Mouse (Mus musculus) midbrain, embryonic 14.5 days (tissue): ENCODE measurements around the gene Smim6. TPM values are rescaled to one million over a fixed set of nuclear protein-coding genes. Genes with fewer than 3 reads are reported as not detected.

Experiments used
- ATAC-seq: fragments of 200-750 bp; cut with Nextera tagmentation; 2 replicates; pipeline ENCODE4 v1.8.0; 2017; ENCODE audit warnings: moderate number of reproducible peaks, moderate library complexity; ENCODE audit not compliant: low FRiP score, low TSS enrichment
- DNase-seq: peaks from one replicate; pipeline ENCODE4 v3.0.0-alpha.2; 2015
- H3K27ac ChIP-seq: fragments of 300-500 bp; sonication (generic); replicated peaks from 2 replicates; pipeline ENCODE4 v1.5.1; 2014; ENCODE audit warnings: mild to moderate bottlenecking, low read depth, low read length, moderate library complexity
- H3K27me3 ChIP-seq: fragments of 300-500 bp; sonication (generic); 2 replicates; pipeline ENCODE4 v1.6.1; 2014; ENCODE audit warnings: low read length, control low read depth, mixed read lengths; ENCODE audit not compliant: control insufficient read depth, insufficient read depth
- H3K36me3 ChIP-seq: fragments of 300-500 bp; sonication (generic); 2 replicates; pipeline ENCODE4 v1.6.1; 2014; ENCODE audit warnings: low read length, control low read depth; ENCODE audit not compliant: control insufficient read depth, insufficient read depth
- H3K4me1 ChIP-seq: fragments of 300-500 bp; sonication (generic); 2 replicates; pipeline ENCODE4 v1.6.1; 2014; ENCODE audit warnings: mild to moderate bottlenecking, antibody characterized with exemption, low read length, control low read depth; ENCODE audit not compliant: control insufficient read depth, insufficient read depth
- H3K4me2 ChIP-seq: fragments of 300-500 bp; sonication (generic); 2 replicates; pipeline ENCODE4 v1.6.1; 2014; ENCODE audit warnings: mild to moderate bottlenecking, low read length, moderate library complexity
- H3K4me3 ChIP-seq: fragments of 300-500 bp; sonication (generic); replicated peaks from 2 replicates; pipeline ENCODE4 v1.5.1; 2014; ENCODE audit warnings: low read depth, low read length
- H3K9ac ChIP-seq: fragments of 300-500 bp; sonication (generic); replicated peaks from 2 replicates; pipeline ENCODE4 v1.6.1; 2014; ENCODE audit warnings: mild to moderate bottlenecking, low read length, moderate library complexity
- H3K9me3 ChIP-seq: fragments of 300-500 bp; sonication (generic); 2 replicates; pipeline ENCODE4 v1.6.1; 2016; ENCODE audit warnings: low read length, control low read depth, mixed read lengths; ENCODE audit not compliant: control insufficient read depth
- WGBS: fragments of 180-500 bp; shearing (Covaris S2); extraction: QIAGEN DNeasy Blood & Tissue Kit; methylation state at CpG from one replicate; pipeline ENCODE4 v1.1.7; 2014; 5-methylcytosine and 5-hydroxymethylcytosine counted together
- polyA plus RNA-seq: library from polyadenylated mRNA; unstranded; fragments of >200 nt; fragmentation: Nextera tagmentation; extraction: Ambion mirVana; gene quantifications from 2 replicates; pipeline ENCODE4 v1.2.1, GENCODE M21; 2014

Smim6 gene
- polyA plus RNA-seq, result 0.22 and 0.31 TPM in 2 replicates

DNA sequence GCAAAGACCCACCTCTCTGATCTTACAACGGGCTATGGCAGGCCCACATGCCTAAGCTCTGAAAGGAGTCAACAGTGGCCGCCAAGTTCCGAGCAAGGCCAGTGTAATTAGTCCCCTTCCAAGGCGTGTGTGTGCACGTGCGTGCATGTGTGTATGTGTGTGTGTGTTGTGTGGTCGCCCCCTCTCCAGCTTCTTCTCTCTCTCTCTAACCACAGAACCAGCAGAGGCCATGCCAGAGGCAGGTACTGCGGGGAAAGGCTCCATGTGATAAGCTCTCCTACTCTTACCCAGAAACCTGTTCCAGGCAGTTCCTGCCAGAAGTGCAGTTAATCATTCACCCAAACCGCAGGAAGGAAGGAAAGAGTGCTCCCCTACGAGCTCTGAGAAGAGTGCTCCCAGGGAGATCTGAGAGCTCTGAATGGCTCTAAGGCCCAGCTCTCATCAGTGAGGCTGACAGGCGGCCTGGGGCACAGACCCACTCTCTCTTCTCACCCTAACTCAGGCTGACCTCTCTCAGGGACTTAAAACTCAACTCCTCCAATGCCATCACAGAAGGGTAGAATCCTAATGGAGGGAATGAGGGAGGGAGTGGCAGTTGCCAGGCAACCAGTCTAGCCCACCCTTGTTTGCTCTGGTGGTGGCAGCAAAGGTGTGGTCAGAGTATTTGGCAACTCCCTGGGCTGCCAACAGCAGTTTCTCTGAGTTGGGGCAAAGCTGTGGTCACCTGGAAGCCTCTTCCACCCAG, at the start of gene Smim6:
Smim6 (plus strand) TSS at position 386 of the 745 bp plus-strand sequence.
- Histone ChIP-seq H3K9ac (no peak within 1 kb of the TSS), H3K36me3 (peaks cover 42% of the 10 kb centered on the region), H3K9me3 (no peaks in the 10 kb centered on the region), H3K4me3 (no peak within 1 kb of the TSS), H3K27me3 (no peaks in the 10 kb centered on the region), H3K27ac (no peak within 1 kb of the TSS), H3K4me1 (no peaks in the 10 kb centered on the region), H3K4me2 (no peak within 1 kb of the TSS)
- DNase-seq (no peak), ATAC-seq (no peak)
- WGBS, result 90% methylated on average over 11 of the region's 11 CpGs

DNA sequence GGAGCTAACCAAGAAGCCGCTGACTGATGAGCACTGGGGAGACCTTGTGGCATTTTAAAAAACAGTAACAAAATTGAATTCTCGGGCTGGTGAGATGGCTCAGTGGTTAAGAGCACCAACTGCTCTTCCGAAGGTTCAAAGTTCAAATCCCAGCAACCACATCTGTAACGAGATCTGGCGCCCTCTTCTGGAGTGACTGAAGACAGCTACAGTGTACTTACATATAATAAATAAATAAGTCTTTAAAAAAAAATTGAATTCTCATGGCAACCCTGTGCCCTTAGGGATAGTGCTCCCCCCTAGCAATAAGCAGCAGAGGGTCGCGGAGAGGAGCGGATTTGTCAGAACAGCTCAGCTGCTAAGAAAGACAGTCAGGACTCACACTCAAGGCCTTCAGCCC, 47.9 kb upstream of the Smim6 start:
- DNase-seq (no peak), ATAC-seq (no peak)
- Histone ChIP-seq H3K4me2 (no peak overlapping the region), H3K27me3 (peaks cover 23% of the 10 kb centered on the region), H3K4me1 (no peaks in the 10 kb centered on the region), H3K9me3 (no peaks in the 10 kb centered on the region), H3K36me3 (no peaks in the 10 kb centered on the region), H3K9ac (no peak overlapping the region), H3K4me3 (no peak overlapping the region), H3K27ac (no peak overlapping the region)
- WGBS, result 85% methylated on average over 8 of the region's 8 CpGs

DNA sequence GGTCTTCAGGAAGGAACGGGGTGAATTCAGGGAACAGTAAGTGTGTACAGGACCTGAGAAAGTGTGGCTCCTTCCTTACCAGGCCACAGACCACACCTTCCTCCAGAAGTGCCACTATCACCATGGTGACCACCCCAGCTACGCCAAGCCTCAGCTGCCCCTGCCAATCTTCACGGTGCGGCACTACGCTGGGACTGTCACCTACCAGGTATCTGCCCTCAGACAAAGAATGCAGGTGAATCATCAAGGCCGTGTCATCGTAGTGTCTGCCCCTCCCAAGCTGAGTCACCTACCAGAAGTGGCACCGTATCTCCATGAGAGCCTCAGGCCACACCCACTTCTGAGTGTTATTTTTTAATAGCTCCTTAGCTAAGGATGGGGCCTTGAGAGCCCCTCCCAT, 42.4 kb upstream of the Smim6 start:
- WGBS, result 86% methylated on average over 8 of the region's 8 CpGs
- no peaks in the 10 kb centered on the region for H3K4me1 ChIP-seq
- ATAC-seq, result no peak

DNA sequence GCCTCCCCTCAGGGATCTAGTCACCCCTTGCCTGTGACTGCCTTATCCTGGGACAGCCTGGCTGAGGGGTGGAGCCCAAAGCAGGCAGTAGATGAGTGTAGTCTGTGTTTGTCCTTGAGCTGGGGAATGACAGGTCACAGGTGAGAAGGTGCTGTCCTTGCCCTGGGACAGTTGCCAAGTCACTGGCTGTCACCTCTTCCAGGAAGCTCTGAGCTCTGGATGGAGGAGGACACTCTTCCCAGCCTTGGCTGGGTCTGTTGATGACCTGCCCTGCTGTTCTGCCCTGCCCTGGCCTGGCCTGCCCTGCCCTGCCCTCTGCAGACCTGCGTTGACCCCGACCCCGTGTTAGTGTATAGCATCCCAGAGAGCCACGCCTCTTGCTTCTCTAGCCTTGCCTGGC, 39.4 kb upstream of the Smim6 start:
- DNase-seq (no peak), ATAC-seq (no peak)
- WGBS, result 73% methylated on average over 4 of the region's 4 CpGs

More for the DNA sequence above, 42.4 kb upstream of the Smim6 start:
- Histone ChIP-seq H3K9ac (no peak overlapping the region), H3K36me3 (no peaks in the 10 kb centered on the region), H3K27ac (no peak overlapping the region), H3K4me3 (no peak overlapping the region), H3K27me3 (no peaks in the 10 kb centered on the region), H3K4me2 (no peak overlapping the region), H3K9me3 (no peaks in the 10 kb centered on the region)
- no peak for DNase-seq

DNA sequence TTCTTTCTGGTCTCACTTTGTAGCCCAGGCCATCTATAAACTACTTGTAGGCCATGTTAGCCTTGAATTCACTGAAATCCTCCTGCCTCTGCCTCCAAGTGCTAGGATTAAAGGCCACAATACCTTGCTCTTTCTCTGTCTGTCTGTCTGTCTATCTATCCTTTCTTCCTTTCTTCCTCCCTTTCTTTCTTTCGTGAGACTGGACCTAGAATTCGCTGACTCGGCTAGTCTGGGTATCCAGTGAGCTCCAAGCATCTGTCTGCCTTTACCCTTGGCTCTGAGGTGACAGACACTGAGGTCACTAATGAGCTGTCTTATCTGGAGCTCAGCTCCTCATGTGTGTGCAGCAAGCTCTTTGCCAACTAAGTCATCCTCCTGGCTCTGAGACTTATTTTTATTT, 35.9 kb upstream of the Smim6 start:
- no peaks in the 10 kb centered on the region for H3K4me1 ChIP-seq
- ATAC-seq, result no peak
- 86% methylated on average over 3 of the region's 3 CpGs for WGBS

More for the DNA sequence above, 39.4 kb upstream of the Smim6 start:
- Histone ChIP-seq H3K9me3 (no peaks in the 10 kb centered on the region), H3K4me2 (no peak overlapping the region), H3K9ac (no peak overlapping the region), H3K27me3 (no peaks in the 10 kb centered on the region), H3K27ac (no peak overlapping the region), H3K4me1 (no peaks in the 10 kb centered on the region), H3K36me3 (no peaks in the 10 kb centered on the region), H3K4me3 (no peak overlapping the region)

DNA sequence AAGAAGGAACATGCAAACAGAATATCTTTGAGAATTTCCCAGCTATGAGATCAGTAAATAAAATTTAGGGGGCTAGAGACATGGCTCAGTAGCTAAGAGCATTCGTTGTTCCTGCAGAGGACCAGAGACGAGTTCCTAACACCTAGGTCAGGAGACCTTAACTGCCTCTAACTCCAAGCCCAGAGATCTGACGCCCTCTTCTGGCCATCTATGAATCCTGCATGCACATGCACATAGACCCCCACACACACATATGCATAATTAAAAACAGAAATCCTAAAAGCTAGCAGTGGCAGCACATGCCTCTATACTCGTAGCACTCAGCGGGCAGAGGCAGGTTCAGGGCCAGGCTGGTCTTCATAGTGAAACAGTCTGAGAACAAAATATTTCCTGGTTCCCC, 35.4 kb upstream of the Smim6 start:
- Histone ChIP-seq H3K36me3 (no peaks in the 10 kb centered on the region), H3K9me3 (no peaks in the 10 kb centered on the region), H3K4me1 (no peaks in the 10 kb centered on the region), H3K4me3 (no peak overlapping the region), H3K27ac (no peak overlapping the region), H3K27me3 (no peaks in the 10 kb centered on the region), H3K4me2 (no peak overlapping the region), H3K9ac (no peak overlapping the region)
- 79% methylated on average over 5 of the region's 5 CpGs for WGBS
- ATAC-seq, result no peak
- no peak for DNase-seq

More for the DNA sequence above, 35.9 kb upstream of the Smim6 start:
- H3K9me3 ChIP-seq, result no peaks in the 10 kb centered on the region
- no peaks in the 10 kb centered on the region for H3K36me3 ChIP-seq
- H3K9ac ChIP-seq, result no peak overlapping the region
- H3K4me3 ChIP-seq, result no peak overlapping the region
- H3K27me3 ChIP-seq, result no peaks in the 10 kb centered on the region
- H3K27ac ChIP-seq, result no peak overlapping the region
- no peak overlapping the region for H3K4me2 ChIP-seq
- DNase-seq, result no peak

DNA sequence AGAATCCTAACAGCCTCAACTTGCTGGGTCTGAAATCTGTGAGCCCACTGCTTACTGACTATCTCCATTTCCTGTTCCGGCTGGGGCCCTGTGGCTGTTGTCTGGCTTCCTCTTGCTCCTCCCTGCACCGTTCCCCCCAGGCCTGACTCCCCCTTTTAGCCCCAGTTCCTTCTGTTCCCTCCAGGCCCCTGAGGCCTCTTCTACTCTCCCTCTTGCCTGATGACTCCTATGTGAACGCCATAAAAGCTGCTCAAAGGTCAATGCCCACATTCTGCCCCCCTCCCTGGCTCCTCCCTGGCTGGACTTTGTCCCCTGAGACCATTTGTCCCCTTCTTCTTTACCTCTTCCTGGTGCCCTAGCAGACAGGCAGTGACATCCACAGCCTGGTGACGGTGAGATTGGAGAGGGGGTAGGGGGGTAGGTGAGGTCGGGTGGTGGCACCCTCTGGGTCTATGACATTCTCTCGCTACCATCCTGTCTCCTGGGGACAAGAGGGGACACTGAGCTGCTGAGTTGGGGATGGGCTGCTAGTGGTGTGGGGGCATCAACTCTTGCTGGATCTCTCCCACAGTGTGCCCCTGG, 34.6 kb upstream of the Smim6 start:
- H3K9me3 ChIP-seq, result no peaks in the 10 kb centered on the region
- no peak overlapping the region for H3K4me3 ChIP-seq
- no peak overlapping the region for H3K27ac ChIP-seq
- H3K4me1 ChIP-seq, result no peaks in the 10 kb centered on the region
- ATAC-seq (no peak), DNase-seq (no peak)
- H3K27me3 ChIP-seq, result no peaks in the 10 kb centered on the region
- WGBS, result 72% methylated on average over 6 of the region's 6 CpGs
- no peak overlapping the region for H3K9ac ChIP-seq
- no peak overlapping the region for H3K4me2 ChIP-seq
- H3K36me3 ChIP-seq, result no peaks in the 10 kb centered on the region

DNA sequence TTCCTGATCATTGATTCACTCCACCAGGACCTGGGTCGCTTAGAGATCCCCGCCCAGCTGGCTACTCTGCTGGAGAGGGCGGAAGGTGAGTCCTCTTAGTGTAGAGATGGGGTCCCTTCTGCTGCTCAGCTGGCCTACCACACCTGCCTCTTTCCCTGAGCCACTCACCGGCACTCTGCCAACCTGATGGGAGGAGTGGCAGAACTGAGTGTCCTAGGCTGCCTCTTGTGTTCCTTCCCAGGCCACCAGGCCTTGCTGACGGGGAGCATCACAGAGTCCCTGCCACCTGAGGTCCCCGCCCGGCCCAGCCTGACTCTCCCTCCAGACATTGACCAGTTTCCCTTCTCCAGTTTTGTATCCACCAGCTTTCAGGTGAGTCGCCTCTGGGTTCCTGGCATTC, 33.7 kb upstream of the Smim6 start:
- ATAC-seq, result no peak
- Histone ChIP-seq H3K4me2 (no peak overlapping the region), H3K27ac (no peak overlapping the region), H3K9me3 (no peaks in the 10 kb centered on the region), H3K4me1 (no peaks in the 10 kb centered on the region), H3K9ac (no peak overlapping the region), H3K36me3 (no peaks in the 10 kb centered on the region), H3K4me3 (no peak overlapping the region), H3K27me3 (no peaks in the 10 kb centered on the region)
- no peak for DNase-seq
- WGBS, result 73% methylated on average over 8 of the region's 8 CpGs

DNA sequence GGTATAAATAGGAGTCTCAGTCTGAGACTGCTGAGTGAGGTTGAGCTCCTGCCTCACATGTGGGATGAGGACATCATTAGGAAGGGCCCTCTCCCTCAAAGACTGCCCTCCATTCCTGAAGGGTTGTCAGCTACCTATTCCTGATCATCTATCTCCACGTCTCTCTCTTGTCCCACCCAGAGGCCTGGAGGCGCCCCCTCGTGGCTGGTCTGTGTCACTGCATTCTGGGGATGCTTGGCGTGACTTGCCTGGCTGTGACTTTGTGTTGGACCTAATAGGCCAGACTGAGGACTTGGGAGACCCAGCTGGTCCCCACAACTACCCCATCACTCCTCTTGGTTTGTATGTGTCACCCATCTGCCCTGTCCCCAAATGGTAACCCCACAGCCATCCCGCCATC, 30.8 kb upstream of the Smim6 start:
- no peak for DNase-seq
- no peak overlapping the region for H3K27ac ChIP-seq

More for the DNA sequence above, 30.8 kb upstream of the Smim6 start:
- no peak overlapping the region for H3K9ac ChIP-seq
- H3K4me1 ChIP-seq, result no peaks in the 10 kb centered on the region
- no peak for ATAC-seq
- no peak overlapping the region for H3K4me3 ChIP-seq
- H3K9me3 ChIP-seq, result no peaks in the 10 kb centered on the region
- no peaks in the 10 kb centered on the region for H3K36me3 ChIP-seq
- WGBS, result 26% methylated on average over 5 of the region's 5 CpGs
- H3K4me2 ChIP-seq, result no peak overlapping the region
- H3K27me3 ChIP-seq, result no peaks in the 10 kb centered on the region
